Mouse (Mus musculus) layer of hippocampus, adult 18-20 months (tissue): Measurements from ENCODE around the gene Arhgef17. TPM values are rescaled to one million over a fixed set of nuclear protein-coding genes. Genes with fewer than 3 reads are reported as not detected.
A peak's percentile ranks its signal among the peaks of the same experiment; 100 is the strongest.

Source experiments
- DNase-seq, 2 experiments: peaks; one replicate each; pipeline ENCODE4 v3.0.0; 2022; ENCODE audit warnings: low spot score in 2 of 2
- total RNA-seq, 2 experiments: library from RNA; stranded (reverse); gene quantifications; 2 replicates each; pipeline ENCODE4 v1.2.3; 2021

Gene Arhgef17
- total RNA-seq, 2 experiments from 2014 or later = 171 to 178 TPM

GRCm38 (mm10) chr7:100917751-100918150 lies 14.2 kb downstream of the Arhgef17 start:
- DNase-seq = no peak

- no peak for DNase-seq
Observed at GRCm38 (mm10) chr7:100916526-100916925, 15.4 kb downstream of the Arhgef17 start.

GRCm38 (mm10) chr7:100915204-100915603 lies 16.7 kb downstream of the Arhgef17 start:
- no peak for DNase-seq

GRCm38 (mm10) chr7:100911791-100912190 lies 20.1 kb downstream of the Arhgef17 start:
- no peak for DNase-seq

- no peak for DNase-seq
Observed at GRCm38 (mm10) chr7:100911246-100911770, 20.6 kb downstream of the Arhgef17 start.

- DNase-seq = no peak
Observed at GRCm38 (mm10) chr7:100908567-100908966, 23.3 kb downstream of the Arhgef17 start.

GRCm38 (mm10) chr7:100908061-100908460 lies 23.8 kb downstream of the Arhgef17 start:
- no peak for DNase-seq

- DNase-seq = peak; percentile 76 to 92
Observed at GRCm38 (mm10) chr7:100907231-100907630, 24.7 kb downstream of the Arhgef17 start.

GRCm38 (mm10) chr7:100906029-100906789 lies 25.7 kb downstream of the Arhgef17 start:
- no peak for DNase-seq

- no peak for DNase-seq
Observed at GRCm38 (mm10) chr7:100905037-100905436, 26.9 kb downstream of the Arhgef17 start.

- no peak for DNase-seq
Observed at GRCm38 (mm10) chr7:100904612-100905011, 27.3 kb downstream of the Arhgef17 start.

GRCm38 (mm10) chr7:100902451-100903137 lies 29.3 kb downstream of the Arhgef17 start:
- no peak for DNase-seq

- no peak for DNase-seq
Observed at GRCm38 (mm10) chr7:100897828-100898227, 34.1 kb downstream of the Arhgef17 start.

- DNase-seq = no peak
Observed at GRCm38 (mm10) chr7:100894833-100895226, 37.1 kb downstream of the Arhgef17 start.

- DNase-seq = peak; percentile 56 to 71
Observed at GRCm38 (mm10) chr7:100894057-100894832, 37.7 kb downstream of the Arhgef17 start.

- no peak for DNase-seq
Observed at GRCm38 (mm10) chr7:100893249-100894056, 38.5 kb downstream of the Arhgef17 start.

- DNase-seq = peak in 1 of 2 experiments; percentile 64
Observed at GRCm38 (mm10) chr7:100886535-100886934, 45.4 kb downstream of the Arhgef17 start.

GRCm38 (mm10) chr7:100884460-100884859 lies 47.4 kb downstream of the Arhgef17 start:
- DNase-seq = no peak

- DNase-seq = no peak
Observed at GRCm38 (mm10) chr7:100881950-100882349, 50.0 kb downstream of the Arhgef17 start.

- DNase-seq = no peak
Observed at GRCm38 (mm10) chr7:100881531-100881930, 50.4 kb downstream of the Arhgef17 start.

GRCm38 (mm10) chr7:100879595-100879994 lies 52.3 kb downstream of the Arhgef17 start:
- DNase-seq = peak in 1 of 2 experiments; percentile 57
